Mouse (Mus musculus) forebrain, embryonic 13.5 days (tissue): ENCODE results near the gene Nmnat1. TPM values are rescaled to one million over a fixed set of nuclear protein-coding genes. Genes with fewer than 3 reads are reported as not detected.

Experiments used
- ATAC-seq: fragments of 200-750 bp; cut with Nextera tagmentation; 2 replicates; pipeline ENCODE4 v1.8.0; 2017
- H3K27ac ChIP-seq: fragments of 300-500 bp; sonication (generic); 2 replicates; pipeline ENCODE4 v1.5.1; 2015; ENCODE audit warnings: inconsistent platforms, mild to moderate bottlenecking, moderate library complexity
- H3K27me3 ChIP-seq: fragments of 300-500 bp; sonication (generic); 2 replicates; pipeline ENCODE4 v1.6.1; 2015; ENCODE audit warnings: mild to moderate bottlenecking, inconsistent platforms
- H3K36me3 ChIP-seq: fragments of 300-500 bp; sonication (generic); 2 replicates; pipeline ENCODE4 v1.6.1; 2015; ENCODE audit warnings: mild to moderate bottlenecking, inconsistent platforms; ENCODE audit not compliant: poor library complexity, severe bottlenecking
- H3K4me1 ChIP-seq: fragments of 300-500 bp; sonication (generic); 2 replicates; pipeline ENCODE4 v1.6.1; 2015; ENCODE audit warnings: inconsistent platforms
- H3K4me2 ChIP-seq: fragments of 300-500 bp; sonication (generic); 2 replicates; pipeline ENCODE4 v1.6.1; 2015; ENCODE audit warnings: inconsistent platforms, mild to moderate bottlenecking, moderate library complexity
- H3K4me3 ChIP-seq: fragments of 300-500 bp; sonication (generic); 2 replicates; pipeline ENCODE4 v1.5.1; 2015; ENCODE audit warnings: mild to moderate bottlenecking, inconsistent platforms
- H3K9ac ChIP-seq: fragments of 300-500 bp; sonication (generic); 2 replicates; pipeline ENCODE4 v1.6.1; 2015; ENCODE audit warnings: mild to moderate bottlenecking, inconsistent platforms
- H3K9me3 ChIP-seq: fragments of 300-500 bp; sonication (generic); replicated peaks from 2 replicates; pipeline ENCODE4 v1.6.1; 2016; ENCODE audit warnings: inconsistent platforms
- WGBS: fragments of 180-500 bp; shearing (Covaris S2); methylation state at CpG from one replicate; pipeline ENCODE4 v1.1.7; 2015; 5-methylcytosine and 5-hydroxymethylcytosine counted together
- polyA plus RNA-seq: library from polyadenylated mRNA; unstranded; fragments of >200 nt; fragmentation: Nextera tagmentation; extraction: Ambion mirVana; gene quantifications from 2 replicates; pipeline ENCODE4 v1.2.1, GENCODE M21; 2015

Nmnat1 gene
- polyA plus RNA-seq: 11.8 and 15.7 TPM in 2 replicates

- WGBS: under 1% methylated on average over 59 of the region's 60 CpGs
- H3K4me1 ChIP-seq: peaks cover 24% of the 10 kb centered on the region
Measured at GRCm38 (mm10) chr4:149485053-149485824, at the start of gene Nmnat1, which contains the start of gene Lzic. Nmnat1 (minus strand) TSS chr4:149485202. Lzic (plus strand) TSS chr4:149485229.

DNA sequence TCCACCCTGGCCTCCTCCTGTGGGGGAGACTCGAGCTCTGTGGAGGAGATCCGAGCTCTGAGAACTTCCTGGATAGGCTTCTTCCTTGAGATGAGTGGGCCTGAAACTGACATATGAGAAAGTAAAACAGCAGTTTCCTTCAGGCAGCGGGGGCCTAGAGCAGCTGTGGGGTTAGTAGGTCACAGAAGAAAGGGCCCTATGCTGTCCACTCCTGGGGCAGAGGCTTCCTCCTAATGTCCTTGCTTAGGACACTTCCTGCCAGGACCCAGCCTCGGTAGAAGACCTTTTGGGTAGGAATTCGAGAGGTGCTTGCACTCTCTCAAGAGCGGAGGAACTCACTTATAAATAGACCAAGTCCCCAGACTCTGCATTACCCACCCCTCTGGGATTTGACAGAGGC, 44.7 kb upstream of the Nmnat1 start:
- H3K27ac ChIP-seq: no peak overlapping the region
- 94% methylated on average over 6 of the region's 6 CpGs for WGBS
- H3K4me3 ChIP-seq: no peak overlapping the region
- no peak for ATAC-seq
- H3K9me3 ChIP-seq: no peaks in the 10 kb centered on the region
- H3K4me1 ChIP-seq: peaks cover 20% of the 10 kb centered on the region
- no peaks in the 10 kb centered on the region for H3K36me3 ChIP-seq
- no peak overlapping the region for H3K4me2 ChIP-seq
- H3K9ac ChIP-seq: no peak overlapping the region
- no peaks in the 10 kb centered on the region for H3K27me3 ChIP-seq

More at GRCm38 (mm10) chr4:149485053-149485824, at the start of gene Nmnat1, which contains the start of gene Lzic:
- peak; percentile 99 for ATAC-seq
- H3K36me3 ChIP-seq: peaks cover 33% of the 10 kb centered on the region
- no peaks in the 10 kb centered on the region for H3K27me3 ChIP-seq
- H3K4me2 ChIP-seq: peak within 1 kb of the TSS; percentile 78
- H3K27ac ChIP-seq: peak within 1 kb of the TSS; percentile 58
- peak within 1 kb of the TSS; percentile 82 for H3K9ac ChIP-seq
- H3K9me3 ChIP-seq: no peaks in the 10 kb centered on the region
- peak within 1 kb of the TSS; percentile 76 for H3K4me3 ChIP-seq

- WGBS: 83% methylated on average over 15 of the region's 15 CpGs
- H3K27ac ChIP-seq: no peak overlapping the region
- H3K9me3 ChIP-seq: no peaks in the 10 kb centered on the region
- no peak for ATAC-seq
- H3K9ac ChIP-seq: no peak overlapping the region
- no peaks in the 10 kb centered on the region for H3K36me3 ChIP-seq
- H3K4me1 ChIP-seq: peaks cover 29% of the 10 kb centered on the region
- H3K4me3 ChIP-seq: no peak overlapping the region
- no peaks in the 10 kb centered on the region for H3K27me3 ChIP-seq
- H3K4me2 ChIP-seq: no peak overlapping the region
Measured at GRCm38 (mm10) chr4:149527621-149528354, 42.8 kb upstream of the Nmnat1 start.

DNA sequence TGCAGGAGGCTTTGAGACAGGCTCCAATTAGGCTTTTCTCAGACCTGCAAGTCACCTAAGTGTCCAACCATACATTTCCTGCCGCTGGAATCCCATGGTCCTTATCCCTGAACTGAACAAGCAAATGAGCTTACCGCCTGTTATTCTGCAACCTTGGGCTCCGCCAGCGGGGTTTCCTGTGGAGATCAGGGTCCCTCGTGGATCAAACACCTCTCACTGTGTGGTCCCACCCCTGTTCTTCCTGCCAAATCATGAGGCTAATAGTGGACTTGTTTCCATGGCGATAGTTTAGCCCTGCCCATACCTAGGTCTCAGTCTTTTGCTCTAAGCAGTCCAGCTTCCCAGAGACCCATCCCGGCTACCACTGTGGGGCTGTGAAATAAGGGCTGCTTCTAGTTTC, 41.3 kb upstream of the Nmnat1 start:
- Histone ChIP-seq H3K4me2 (no peak overlapping the region; the same call in 1 of the 2 replicates), H3K27me3 (no peaks in the 10 kb centered on the region), H3K27ac (no peak overlapping the region), H3K9ac (peak overlapping the region; percentile 3; the same call in 1 of the 2 replicates), H3K4me3 (no peak overlapping the region), H3K4me1 (peaks cover 29% of the 10 kb centered on the region), H3K36me3 (no peaks in the 10 kb centered on the region), H3K9me3 (no peaks in the 10 kb centered on the region)
- ATAC-seq: peak; percentile 27; the same call in 1 of the 2 replicates
- WGBS: 22% methylated on average over 7 of the region's 7 CpGs

DNA sequence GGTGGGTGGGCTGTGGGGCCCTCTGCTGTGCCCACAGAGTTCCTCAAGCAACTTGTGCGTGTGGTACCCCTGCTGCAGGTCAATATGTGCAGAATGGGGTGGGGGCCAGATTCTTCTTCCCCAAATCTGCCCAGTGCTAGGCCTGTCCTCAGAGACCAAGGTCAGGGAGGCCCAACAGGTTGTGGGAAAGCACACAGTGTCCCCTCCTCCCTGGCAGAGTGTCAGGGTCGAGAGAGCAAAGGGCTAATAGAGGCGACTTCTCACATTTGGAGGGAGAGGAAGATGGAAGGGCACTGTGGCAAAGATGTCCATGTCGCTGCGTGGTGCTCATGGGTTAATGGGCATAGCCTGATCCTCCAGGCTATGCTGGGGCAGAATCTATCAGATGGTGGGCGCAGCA, 40.8 kb upstream of the Nmnat1 start:
- Histone ChIP-seq H3K9me3 (no peaks in the 10 kb centered on the region), H3K4me1 (peaks cover 29% of the 10 kb centered on the region), H3K27me3 (no peaks in the 10 kb centered on the region), H3K27ac (no peak overlapping the region; the same call in 1 of the 2 replicates), H3K4me2 (no peak overlapping the region), H3K4me3 (no peak overlapping the region), H3K9ac (0 out of 2 replicates have a peak overlapping the region, but pooled peaks have one; percentile 3), H3K36me3 (no peaks in the 10 kb centered on the region)
- 78% methylated on average over 6 of the region's 6 CpGs for WGBS
- ATAC-seq: no peak

- Histone ChIP-seq H3K9ac (no peak overlapping the region), H3K36me3 (no peaks in the 10 kb centered on the region), H3K27ac (no peak overlapping the region), H3K9me3 (no peaks in the 10 kb centered on the region), H3K4me1 (peaks cover 33% of the 10 kb centered on the region), H3K4me3 (no peak overlapping the region), H3K27me3 (no peaks in the 10 kb centered on the region), H3K4me2 (no peak overlapping the region)
- WGBS: 91% methylated on average over 4 of the region's 4 CpGs
- no peak for ATAC-seq
Measured at GRCm38 (mm10) chr4:149525170-149525569, 40.2 kb upstream of the Nmnat1 start.

- H3K4me2 ChIP-seq: no peak overlapping the region
- H3K4me1 ChIP-seq: peaks cover 44% of the 10 kb centered on the region
- no peaks in the 10 kb centered on the region for H3K27me3 ChIP-seq
- no peaks in the 10 kb centered on the region for H3K36me3 ChIP-seq
- H3K9ac ChIP-seq: no peak overlapping the region
- ATAC-seq: 0 out of 2 replicates have a peak, but pooled peaks have one; percentile 27
- no peak overlapping the region for H3K27ac ChIP-seq
- no peak overlapping the region for H3K4me3 ChIP-seq
- WGBS: 42% methylated on average over 6 of the region's 6 CpGs
- no peaks in the 10 kb centered on the region for H3K9me3 ChIP-seq
Measured at GRCm38 (mm10) chr4:149523961-149524360, 39.0 kb upstream of the Nmnat1 start.

DNA sequence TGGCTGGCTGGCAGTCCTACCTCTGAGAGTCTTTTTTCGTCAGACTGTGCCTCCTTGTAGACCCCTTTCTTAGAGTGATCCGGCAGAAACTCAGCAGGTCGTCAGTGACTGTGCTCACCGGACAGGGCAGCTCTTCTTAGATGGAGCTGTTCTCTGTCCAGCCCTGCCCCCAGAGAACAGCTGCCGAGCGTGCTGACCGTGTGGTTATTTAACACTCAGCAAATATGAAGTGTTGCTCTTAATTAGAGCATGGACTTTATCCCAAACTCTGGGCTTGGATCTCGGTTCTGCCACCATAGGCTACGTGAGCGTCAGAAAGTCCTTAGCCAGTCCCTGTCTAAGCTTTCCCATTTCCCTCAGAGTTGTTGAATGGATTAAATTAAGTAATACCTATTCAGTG, 36.3 kb upstream of the Nmnat1 start:
- 73% methylated on average over 10 of the region's 10 CpGs for WGBS
- Histone ChIP-seq H3K4me1 (peaks cover 46% of the 10 kb centered on the region), H3K27ac (no peak overlapping the region), H3K36me3 (no peaks in the 10 kb centered on the region), H3K27me3 (no peaks in the 10 kb centered on the region), H3K9ac (no peak overlapping the region), H3K9me3 (no peaks in the 10 kb centered on the region), H3K4me2 (no peak overlapping the region), H3K4me3 (no peak overlapping the region)
- ATAC-seq: no peak

DNA sequence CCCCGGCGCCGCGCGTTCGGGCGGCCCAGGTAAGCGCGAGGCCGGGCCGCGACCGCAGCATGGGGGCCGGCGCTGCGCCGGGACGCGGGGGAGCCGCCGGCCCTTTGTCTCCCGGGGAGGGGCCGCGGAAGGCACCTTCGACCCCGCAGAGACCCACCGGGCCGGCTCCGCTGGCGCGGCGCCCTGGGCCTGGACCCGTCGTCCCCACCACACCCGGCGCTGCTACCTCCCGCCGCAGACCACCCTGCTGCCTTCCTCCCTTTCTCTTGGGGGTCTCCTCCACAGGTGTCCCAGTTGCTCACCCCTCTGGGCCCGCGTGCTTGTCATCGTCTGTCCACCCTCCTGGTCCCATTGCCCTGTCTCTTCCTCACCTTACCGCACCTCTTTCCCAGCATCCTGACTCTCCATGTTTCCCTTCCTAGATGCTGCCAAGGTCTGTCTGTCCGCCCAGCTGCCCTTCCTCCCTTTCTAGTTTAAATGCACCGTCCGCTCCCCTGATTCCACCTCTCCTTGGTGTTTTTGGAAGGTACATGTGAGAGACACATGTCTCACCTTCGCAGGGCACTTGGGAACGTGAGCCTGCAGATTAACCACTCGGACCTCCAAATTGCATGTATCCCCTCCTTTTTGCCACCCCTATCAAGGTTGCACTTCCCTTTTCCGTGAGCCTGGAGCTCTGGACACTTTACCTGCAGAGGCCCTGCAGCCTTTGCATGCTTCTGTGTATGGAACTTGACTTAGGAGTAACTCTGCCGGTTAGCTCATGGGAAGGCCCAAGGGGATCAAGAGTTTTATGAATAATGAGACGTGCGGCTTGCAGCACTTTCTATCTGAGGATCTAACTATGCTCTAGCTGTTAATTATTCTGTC, 33.6 kb upstream of the Nmnat1 start:
- 3% methylated on average over 43 of the region's 52 CpGs for WGBS
- Histone ChIP-seq H3K4me2 (peak overlapping the region; percentile 93), H3K9me3 (no peaks in the 10 kb centered on the region), H3K36me3 (no peaks in the 10 kb centered on the region), H3K27me3 (no peaks in the 10 kb centered on the region), H3K27ac (peak overlapping the region; percentile 57), H3K4me1 (peaks cover 26% of the 10 kb centered on the region), H3K4me3 (peak overlapping the region; percentile 90), H3K9ac (peak overlapping the region; percentile 93)
- peak; percentile 31; the same call in 1 of the 2 replicates for ATAC-seq

- Histone ChIP-seq H3K9ac (peak within 1 kb of the TSS; percentile 93), H3K4me1 (peaks cover 24% of the 10 kb centered on the region), H3K27me3 (no peaks in the 10 kb centered on the region), H3K4me3 (peak within 1 kb of the TSS; percentile 90), H3K36me3 (no peaks in the 10 kb centered on the region), H3K4me2 (peak within 1 kb of the TSS; percentile 93), H3K27ac (peak within 1 kb of the TSS; percentile 57), H3K9me3 (no peaks in the 10 kb centered on the region)
- 1% methylated on average over 35 of the region's 46 CpGs for WGBS
- ATAC-seq: peak; percentile 99
Measured at GRCm38 (mm10) chr4:149517868-149518340, 32.9 kb upstream of the Nmnat1 start, which contains the start of gene Ctnnbip1. Ctnnbip1 (plus strand) TSS chr4:149518236.

- no peak for ATAC-seq
- H3K27me3 ChIP-seq: no peaks in the 10 kb centered on the region
- no peak overlapping the region for H3K27ac ChIP-seq
- WGBS: 93% methylated on average over 5 of the region's 5 CpGs
- H3K4me1 ChIP-seq: peaks cover 32% of the 10 kb centered on the region
- no peak overlapping the region for H3K4me2 ChIP-seq
- no peaks in the 10 kb centered on the region for H3K9me3 ChIP-seq
- no peak overlapping the region for H3K9ac ChIP-seq
- H3K4me3 ChIP-seq: no peak overlapping the region
- no peaks in the 10 kb centered on the region for H3K36me3 ChIP-seq
Measured at GRCm38 (mm10) chr4:149515706-149516105, 30.7 kb upstream of the Nmnat1 start.
